Mouse (Mus musculus): ENCODE measurements around the gene 5730596B20Rik.

The 5730596B20Rik gene

DNA sequence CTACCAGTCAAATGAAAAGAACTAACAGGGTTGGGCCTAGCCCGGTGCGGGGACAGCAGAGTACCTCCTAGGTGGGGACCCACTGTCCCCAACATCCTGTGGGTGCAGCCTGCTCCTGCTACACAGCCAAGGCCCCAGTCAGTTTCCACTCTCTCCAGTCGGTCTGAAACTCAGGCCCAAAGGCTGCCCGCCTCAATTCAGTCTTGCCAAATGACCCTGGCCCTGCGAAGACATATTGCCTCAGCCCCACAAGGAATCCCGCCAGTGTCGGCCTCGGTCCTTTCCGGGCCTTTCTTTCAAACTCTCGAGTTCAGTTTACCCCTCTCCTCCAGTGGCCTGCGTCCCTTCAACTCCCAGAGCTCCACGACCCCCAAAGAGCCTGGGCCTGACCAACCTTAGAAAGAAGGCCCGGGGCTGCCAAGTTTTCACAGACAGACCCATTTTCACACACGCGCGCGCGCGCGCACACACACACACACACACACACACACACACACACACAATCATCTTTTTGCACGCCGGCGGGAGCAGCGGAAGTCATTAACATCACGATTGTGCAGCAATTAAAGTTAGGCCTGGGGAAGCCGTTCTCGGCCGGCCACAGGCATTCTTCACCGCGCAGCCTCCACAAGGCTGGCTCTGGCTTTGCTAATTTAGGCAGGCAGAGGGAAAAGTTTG is 22.9 kb downstream of the 5730596B20Rik start:
- no peak for DNase-seq (ENCODE audit: low spot score)

- no peak for DNase-seq (ENCODE audit: low spot score)
These were observed 23.5 kb downstream of the 5730596B20Rik start for GRCm38 (mm10) chr6:52200751-52201250.

DNA sequence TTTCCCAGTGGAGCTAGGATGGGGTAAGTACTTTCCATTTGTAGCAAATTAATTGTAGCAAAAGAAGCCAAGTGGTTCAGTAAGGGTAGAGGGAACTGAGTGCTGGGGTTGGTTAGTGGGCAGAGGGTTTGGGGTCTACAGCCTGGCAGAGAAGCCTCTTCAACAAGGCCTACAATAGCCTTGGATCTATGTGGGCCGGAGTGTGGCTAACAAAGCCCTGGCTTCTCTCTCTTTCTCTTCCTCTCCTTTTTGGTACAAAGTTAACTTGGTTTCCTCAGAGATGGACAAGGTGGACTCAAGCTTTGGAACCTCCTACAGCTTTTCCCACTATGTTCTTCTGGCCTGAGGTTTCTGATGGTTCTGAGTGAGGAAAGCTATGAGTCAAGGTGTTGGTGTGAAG is 24.0 kb downstream of the 5730596B20Rik start:
- no peak for DNase-seq (ENCODE audit: low spot score)

DNA sequence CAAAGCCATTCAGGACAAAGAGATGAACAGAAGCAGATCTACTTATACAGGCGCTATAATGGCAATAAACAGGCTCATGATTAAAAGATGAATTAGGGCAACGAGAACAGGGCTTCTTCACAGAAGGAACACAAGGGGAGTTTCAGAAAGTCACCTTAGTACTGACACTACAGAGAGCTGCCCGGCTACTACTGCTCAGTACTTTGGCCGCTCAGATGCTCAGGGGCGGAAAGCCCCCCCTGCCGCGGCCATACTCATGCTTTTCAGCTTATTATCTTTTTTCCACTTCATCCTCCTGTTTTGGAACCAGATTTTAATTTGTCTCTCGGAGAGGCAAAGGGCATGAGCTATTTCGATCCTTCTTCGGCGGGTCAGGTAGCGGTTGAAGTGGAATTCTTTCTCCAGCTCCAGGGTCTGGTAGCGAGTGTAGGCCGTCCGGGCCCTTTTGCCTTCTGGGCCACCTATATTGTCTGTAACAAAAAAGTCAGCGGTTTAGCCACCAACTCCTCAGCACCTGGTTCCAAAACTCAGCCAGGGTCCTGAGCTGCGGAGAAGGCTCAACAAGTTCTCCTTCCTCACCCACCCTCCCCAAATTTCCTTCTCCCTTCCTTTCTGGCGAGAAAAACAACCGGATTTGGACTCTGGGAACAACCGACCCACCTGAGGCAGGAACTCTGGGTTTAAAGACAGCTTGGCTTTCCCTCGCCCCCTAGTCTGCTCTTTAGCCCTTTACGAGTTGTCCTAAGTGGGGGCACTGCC is 25.2 kb downstream of the 5730596B20Rik start:
- no peak for DNase-seq (ENCODE audit: low spot score)

GRCm38 (mm10) chr6:52203121-52203370 is 25.7 kb downstream of the 5730596B20Rik start:
- DNase-seq (ENCODE audit: low spot score), result no peak

GRCm38 (mm10) chr6:52203371-52204049 is 26.2 kb downstream of the 5730596B20Rik start:
- DNase-seq (ENCODE audit: low spot score), result no peak

DNA sequence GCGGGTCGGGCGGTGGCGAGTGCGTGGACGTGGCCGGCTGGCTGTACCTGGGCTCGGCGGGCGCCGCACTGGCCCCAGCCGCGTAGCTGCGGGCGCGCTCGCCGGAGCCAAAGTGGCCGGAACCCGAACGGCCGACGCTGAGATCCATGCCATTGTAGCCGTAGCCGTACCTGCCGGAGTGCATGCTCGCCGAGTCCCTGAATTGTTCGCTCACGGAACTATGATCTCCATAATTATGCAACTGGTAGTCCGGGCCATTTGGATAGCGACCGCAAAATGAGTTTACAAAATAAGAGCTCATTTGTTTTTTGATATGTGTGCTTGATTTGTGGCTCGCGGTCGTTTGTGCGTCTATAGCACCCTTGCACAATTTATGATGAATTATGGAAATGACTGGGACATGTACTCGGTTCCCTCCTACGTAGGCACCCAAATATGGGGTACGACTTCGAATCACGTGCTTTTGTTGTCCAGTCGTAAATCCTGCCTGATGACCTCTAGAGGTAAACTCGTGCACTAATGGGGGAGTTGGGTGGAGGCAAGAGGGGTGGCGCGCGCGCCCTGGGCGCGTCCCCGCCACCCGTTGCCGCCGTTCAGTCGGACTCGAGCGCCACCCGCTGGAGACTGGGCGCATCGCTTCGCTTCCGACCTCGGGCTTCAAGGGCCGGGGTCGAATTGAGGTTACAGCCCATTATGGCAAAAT is 26.9 kb downstream of the 5730596B20Rik start, which contains the start of gene Hoxa5:
Hoxa5 (minus strand) TSS at position 538 of the 703 bp plus-strand sequence.
- peak; percentile 69 for DNase-seq (ENCODE audit: low spot score)

DNA sequence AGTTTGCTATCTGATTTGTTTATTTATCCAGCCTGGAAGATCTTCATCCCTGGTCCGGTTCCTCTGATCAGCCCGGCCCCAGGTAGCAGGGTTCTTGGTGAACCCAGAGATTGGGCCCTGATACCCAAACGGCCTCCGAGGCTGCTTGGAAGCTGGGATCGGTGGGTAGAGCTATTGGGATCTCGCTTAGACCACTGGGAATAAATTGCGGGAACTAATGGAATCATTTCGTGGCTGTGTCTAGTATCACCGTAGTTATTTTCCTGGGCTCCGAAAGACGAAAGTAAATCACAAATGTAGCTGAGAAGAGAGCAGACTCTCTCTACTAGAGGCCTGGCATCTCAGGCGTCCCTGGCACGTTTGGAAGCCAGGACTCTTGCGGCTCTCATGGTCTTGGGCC is 27.9 kb downstream of the 5730596B20Rik start:
- DNase-seq (ENCODE audit: low spot score), result no peak

- no peak for DNase-seq (ENCODE audit: low spot score)
These were observed 28.6 kb downstream of the 5730596B20Rik start for GRCm38 (mm10) chr6:52205638-52206621.

DNA sequence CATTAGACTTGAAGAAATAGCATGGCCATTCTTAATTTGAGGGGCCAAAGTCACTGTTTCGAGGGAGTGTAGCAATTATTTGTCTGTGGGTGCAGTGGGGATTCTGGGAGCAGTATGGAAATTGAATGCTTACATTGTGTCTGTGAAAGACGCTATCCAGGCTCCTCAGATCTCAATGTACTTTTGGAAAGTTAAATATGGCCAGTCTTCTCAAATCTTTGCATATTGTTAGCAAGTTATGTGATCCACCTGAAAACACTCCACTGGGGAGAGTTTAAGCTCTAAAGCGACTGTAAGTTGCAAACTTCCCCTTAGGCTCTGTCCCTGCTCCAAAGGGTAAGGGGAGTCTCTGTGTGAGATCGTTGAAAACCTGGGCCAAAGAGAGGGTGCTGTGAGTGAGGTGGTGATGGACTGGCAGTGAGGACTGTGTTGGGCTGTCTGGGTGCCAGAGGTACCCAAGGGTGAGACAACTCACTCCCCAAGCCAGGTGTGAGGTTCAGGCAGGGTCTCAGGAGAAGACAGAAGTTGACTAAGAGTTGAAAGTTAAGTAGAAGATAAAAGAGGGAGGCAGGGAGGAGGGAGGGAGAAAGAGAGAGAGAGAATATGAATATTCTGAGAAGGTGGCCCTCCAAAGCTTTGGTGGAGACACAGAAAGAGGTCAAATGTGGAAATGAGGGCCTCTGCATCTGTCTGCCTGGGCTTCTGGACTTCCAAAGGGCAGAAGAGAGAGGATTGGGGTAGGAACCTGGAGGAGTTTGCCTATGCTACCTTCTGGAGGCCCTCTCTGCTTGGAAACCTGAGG is 29.8 kb downstream of the 5730596B20Rik start:
- DNase-seq (ENCODE audit: low spot score), result no peak

- DNase-seq (ENCODE audit: low spot score), result no peak
These were observed 30.3 kb downstream of the 5730596B20Rik start for GRCm38 (mm10) chr6:52207684-52207976.

GRCm38 (mm10) chr6:52208072-52208867 is 31.0 kb downstream of the 5730596B20Rik start, which contains the start of gene Hoxa6:
Gene Hoxa6, minus strand, starts transcription at chr6:52208722.
- no peak for DNase-seq (ENCODE audit: low spot score)

DNA sequence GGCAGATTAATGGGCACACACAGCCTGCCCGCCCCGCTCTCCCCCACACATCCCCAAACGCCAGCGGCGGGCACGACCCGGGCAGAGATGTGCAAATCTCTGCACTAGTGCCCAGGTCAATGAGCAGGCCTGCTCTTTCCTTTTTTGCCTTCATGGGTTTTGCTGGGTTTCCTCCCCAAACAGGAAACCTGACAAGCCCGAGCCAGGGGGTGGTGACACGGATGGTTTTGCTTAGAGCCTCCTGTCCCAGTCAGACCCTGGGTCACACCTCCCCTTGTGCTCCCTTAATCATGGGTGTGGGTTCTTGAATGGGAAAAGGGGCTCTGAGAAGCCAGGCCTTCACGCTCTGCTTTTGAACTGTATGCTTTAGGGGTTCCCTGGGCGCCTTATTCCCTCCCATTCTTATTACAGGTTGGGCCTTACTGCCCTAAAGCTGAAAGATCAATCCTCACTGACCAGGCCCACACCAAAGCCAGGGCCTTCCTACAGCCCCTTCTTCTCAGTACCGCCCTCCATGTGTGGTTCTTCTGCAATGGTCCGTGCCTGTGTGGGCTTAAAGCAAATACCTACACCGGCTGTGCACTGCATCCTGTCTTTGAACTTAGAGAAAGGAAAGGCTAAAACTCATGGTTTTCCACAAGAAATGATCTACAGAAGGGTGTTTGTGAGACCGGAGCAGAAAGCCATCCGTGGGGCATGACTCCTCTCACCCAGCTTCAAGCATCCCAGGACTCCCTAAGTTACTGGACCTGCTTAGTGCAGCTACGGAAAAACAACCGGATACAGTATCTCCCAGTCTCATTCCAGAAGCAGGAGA is 31.8 kb downstream of the 5730596B20Rik start:
- DNase-seq (ENCODE audit: low spot score), result peak; percentile 6

DNA sequence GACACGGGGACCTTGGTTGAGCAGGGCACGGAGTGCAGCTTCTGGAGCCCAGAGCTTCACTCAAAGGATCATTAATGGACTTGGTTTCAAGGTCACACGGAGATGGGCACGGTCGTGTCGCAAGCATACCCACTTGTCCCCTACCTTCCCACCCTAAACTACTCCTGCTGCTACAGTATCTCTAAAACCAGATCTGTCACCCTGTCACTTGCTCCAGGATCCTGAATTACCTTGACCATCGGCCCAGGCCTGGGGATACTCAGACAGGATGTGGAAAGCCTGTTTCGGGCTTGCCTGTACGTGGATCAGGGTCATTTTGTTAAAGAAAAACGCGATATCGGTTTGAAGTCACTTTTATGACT is 32.4 kb downstream of the 5730596B20Rik start:
- DNase-seq (ENCODE audit: low spot score), result no peak

DNA sequence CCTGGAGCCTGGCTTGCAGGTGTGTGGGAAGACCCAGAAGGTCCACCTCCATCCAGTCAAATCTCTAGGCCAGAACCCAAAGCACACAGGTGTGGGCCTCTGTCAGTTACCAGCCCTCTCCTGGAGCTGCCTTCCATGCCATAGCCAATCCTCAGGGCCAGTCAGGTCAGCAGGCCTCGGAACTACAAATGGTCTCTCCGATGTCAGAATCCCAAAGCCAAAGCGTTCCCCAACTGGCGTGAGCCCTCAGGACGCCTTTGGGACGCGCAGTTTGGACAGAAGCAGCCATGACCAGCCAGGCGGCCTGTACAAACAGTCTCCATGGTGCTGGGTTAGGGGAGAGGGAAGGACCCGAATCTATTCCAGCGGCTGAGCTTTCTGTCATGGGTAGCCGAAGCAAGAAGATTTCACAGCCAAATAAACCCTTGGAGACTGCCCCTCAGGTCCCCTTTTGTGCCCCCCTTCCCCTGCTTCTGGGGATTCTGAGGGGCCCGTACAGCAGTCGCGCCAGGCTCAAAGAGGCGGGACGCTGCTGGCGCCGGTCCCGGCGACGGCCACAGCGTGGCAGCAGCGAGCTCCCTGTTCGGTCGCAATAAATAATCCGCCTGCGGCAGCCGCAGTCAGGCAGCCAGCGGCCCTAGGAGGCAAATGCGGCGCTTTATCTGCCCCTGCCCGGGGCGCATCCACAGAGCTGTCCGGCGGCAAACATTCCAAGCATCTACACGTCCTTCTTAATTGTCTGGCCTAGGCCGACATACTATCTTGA is 34.1 kb downstream of the 5730596B20Rik start:
- DNase-seq (ENCODE audit: low spot score), result peak; percentile 55

DNA sequence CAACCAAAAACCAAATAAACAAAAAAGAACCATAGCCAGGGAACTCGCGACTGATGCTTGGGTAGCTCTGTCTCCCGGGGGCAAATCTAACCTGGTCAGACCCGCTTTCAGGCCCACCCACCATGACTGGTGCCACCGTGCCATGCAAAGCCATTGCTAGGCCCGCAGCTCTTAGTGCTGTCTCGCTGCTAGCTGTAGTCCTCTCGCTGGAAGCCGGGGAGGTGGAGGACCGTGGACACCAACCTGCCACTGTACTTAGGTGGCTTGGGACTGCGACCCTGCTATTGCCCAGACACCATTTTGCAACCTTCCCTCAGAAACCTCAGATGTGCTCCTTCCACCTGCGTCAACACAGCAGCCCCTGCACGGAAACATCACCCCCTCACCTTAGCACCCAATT is 34.7 kb downstream of the 5730596B20Rik start:
- no peak for DNase-seq (ENCODE audit: low spot score)

DNA sequence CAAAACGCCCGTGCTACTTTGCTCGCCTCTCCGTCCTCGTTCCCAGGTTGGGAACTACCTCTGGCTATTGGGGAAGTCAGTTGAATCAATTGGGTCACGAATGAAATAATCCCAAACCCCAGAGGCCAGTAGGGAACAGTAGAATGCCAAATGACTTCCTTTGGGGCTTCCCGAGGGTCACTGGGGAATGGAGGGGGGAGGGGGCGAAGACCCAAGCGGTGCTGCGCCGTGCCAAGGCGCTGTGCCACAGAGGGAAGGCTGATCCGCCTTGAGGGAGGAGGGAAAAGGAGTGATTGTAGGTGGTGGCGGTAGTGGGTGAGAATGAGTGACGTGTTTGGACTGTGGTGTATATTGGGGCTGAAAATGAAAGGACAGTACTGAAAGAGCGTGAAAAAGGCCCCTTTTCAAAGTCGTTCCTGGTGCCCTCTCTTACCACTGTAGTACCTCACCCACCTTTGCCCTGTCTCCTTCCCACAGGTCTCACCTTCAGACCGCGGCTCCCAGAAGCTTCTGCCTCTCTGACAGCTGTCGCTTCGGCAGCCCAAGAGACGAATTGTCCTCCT is 35.3 kb downstream of the 5730596B20Rik start:
- no peak for DNase-seq (ENCODE audit: low spot score)

All from testis, postnatal 14 days (tissue).